Mouse (Mus musculus) lung, postnatal 0 days (tissue): Measurements from ENCODE around the gene Smpx. TPM values are rescaled to one million over a fixed set of nuclear protein-coding genes. Genes with fewer than 3 reads are reported as not detected.

Experiments used
- ATAC-seq: fragments of 200-750 bp; cut with Nextera tagmentation; 2 replicates; pipeline ENCODE4 v1.8.0; 2017; ENCODE audit warnings: moderate library complexity
- DNase-seq: peaks from one replicate; pipeline ENCODE4 v3.0.0-alpha.2; 2016; ENCODE audit warnings: low spot score
- H3K27ac ChIP-seq: fragments of 300-500 bp; sonication (generic); 2 replicates; pipeline ENCODE4 v1.5.1; 2014; ENCODE audit warnings: antibody characterized with exemption, mild to moderate bottlenecking, low read length, mixed read lengths
- H3K27me3 ChIP-seq: fragments of 300-500 bp; sonication (generic); replicated peaks from 2 replicates; pipeline ENCODE4 v1.6.1; 2014; ENCODE audit warnings: low read length, mixed read lengths; ENCODE audit not compliant: insufficient read depth
- H3K36me3 ChIP-seq: fragments of 300-500 bp; sonication (generic); 2 replicates; pipeline ENCODE4 v1.6.1; 2014; ENCODE audit warnings: low read length, mixed read lengths; ENCODE audit not compliant: insufficient read depth
- H3K4me1 ChIP-seq: fragments of 300-500 bp; sonication (generic); 2 replicates; pipeline ENCODE4 v1.6.1; 2014; ENCODE audit warnings: antibody characterized with exemption, low read depth, low read length, mixed read lengths; ENCODE audit not compliant: insufficient read depth
- H3K4me2 ChIP-seq: fragments of 300-500 bp; sonication (generic); replicated peaks from 2 replicates; pipeline ENCODE4 v1.6.1; 2014; ENCODE audit warnings: low read depth, mild to moderate bottlenecking, low read length, moderate library complexity, mixed read lengths
- H3K4me3 ChIP-seq: fragments of 300-500 bp; sonication (generic); 2 replicates; pipeline ENCODE4 v1.5.1; 2014; ENCODE audit warnings: low read depth, low read length
- H3K9ac ChIP-seq: fragments of 300-500 bp; sonication (generic); replicated peaks from 2 replicates; pipeline ENCODE4 v1.6.1; 2014; ENCODE audit warnings: low read depth, mild to moderate bottlenecking
- H3K9me3 ChIP-seq: fragments of 300-500 bp; sonication (generic); 2 replicates; pipeline ENCODE4 v1.6.1; 2016; ENCODE audit warnings: low read length, mixed read lengths
- CTCF ChIP-seq: IDR thresholded peaks from 2 replicates; pipeline ENCODE4 v1.5.1; 2016; ENCODE audit warnings: antibody characterized with exemption, mild to moderate bottlenecking
- EP300 ChIP-seq: IDR thresholded peaks from 2 replicates; pipeline ENCODE4 v1.6.1; 2016; ENCODE audit warnings: antibody characterized with exemption, mild to moderate bottlenecking, control low read depth
- WGBS: fragments of 180-500 bp; shearing (Covaris S2); extraction: QIAGEN DNeasy Blood & Tissue Kit; methylation state at CpG from one replicate; pipeline ENCODE4 v1.1.7; 2014; 5-methylcytosine and 5-hydroxymethylcytosine counted together
- polyA plus RNA-seq: library from polyadenylated mRNA; unstranded; fragments of >200 nt; fragmentation: Nextera tagmentation; extraction: Ambion mirVana; gene quantifications from 2 replicates; pipeline ENCODE4 v1.2.1, GENCODE M21; 2015

The Smpx gene
- polyA plus RNA-seq, 1 experiment from 2014 or later, result 12.4 TPM

DNA sequence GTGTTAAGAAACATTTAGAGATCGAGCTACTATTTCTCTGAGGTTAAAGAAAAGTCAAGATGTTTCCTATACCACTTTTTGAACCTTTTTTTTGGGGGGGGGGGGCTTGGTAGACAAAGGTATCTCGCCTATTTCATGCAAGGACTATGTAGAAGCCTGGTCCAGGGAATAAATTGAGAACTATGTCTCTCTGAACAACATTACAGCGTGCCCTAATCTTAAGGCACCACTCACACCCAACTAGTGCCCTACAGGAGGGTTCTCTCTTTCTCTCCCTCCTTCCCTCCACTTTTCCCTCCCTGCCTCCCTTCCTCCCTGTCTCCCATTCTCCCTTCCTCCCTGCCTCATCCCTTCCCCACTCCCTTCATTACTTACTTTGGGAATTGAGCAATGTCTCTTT, 33.6 kb downstream of the Smpx start:
- Histone ChIP-seq H3K4me3 (no peak overlapping the region), H3K9ac (no peak overlapping the region), H3K36me3 (no peaks in the 10 kb centered on the region), H3K4me2 (no peak overlapping the region; the same call in 1 of the 2 replicates), H3K9me3 (no peaks in the 10 kb centered on the region), H3K27ac (no peak overlapping the region), H3K27me3 (no peaks in the 10 kb centered on the region), H3K4me1 (no peaks in the 10 kb centered on the region)
- no peak for DNase-seq
- TF ChIP-seq CTCF (no peak), EP300 (no peak)
- ATAC-seq, result no peak
- WGBS, result 45% methylated on average over 3 of the region's 3 CpGs

DNA sequence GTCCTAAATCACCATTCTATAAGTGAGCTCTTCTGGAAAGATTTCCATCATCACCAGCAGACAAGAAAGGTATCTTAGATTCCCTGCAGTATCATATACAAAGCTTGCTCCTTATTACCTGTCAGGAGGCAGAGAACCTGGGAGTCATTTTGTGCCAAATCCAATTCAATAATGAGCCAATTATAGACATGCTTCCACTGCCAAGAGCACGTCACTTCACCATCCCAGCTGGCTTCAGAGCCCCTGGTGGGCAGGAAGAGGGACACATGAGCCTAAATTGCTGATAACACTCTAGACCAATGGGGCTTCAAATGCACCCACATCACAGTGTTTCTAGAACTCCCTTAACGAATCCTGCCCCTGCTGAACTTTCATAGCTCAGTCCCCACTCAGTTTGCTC, 35.1 kb downstream of the Smpx start:
- H3K27me3 ChIP-seq, result no peaks in the 10 kb centered on the region
- H3K27ac ChIP-seq, result no peak overlapping the region
- TF ChIP-seq CTCF (no peak), EP300 (no peak)
- 46% methylated on average over 2 of the region's 2 CpGs for WGBS
- H3K4me2 ChIP-seq, result no peak overlapping the region
- DNase-seq, result no peak
- H3K9me3 ChIP-seq, result no peaks in the 10 kb centered on the region
- no peaks in the 10 kb centered on the region for H3K4me1 ChIP-seq
- no peak overlapping the region for H3K9ac ChIP-seq
- H3K4me3 ChIP-seq, result no peak overlapping the region
- no peak for ATAC-seq
- no peaks in the 10 kb centered on the region for H3K36me3 ChIP-seq

DNA sequence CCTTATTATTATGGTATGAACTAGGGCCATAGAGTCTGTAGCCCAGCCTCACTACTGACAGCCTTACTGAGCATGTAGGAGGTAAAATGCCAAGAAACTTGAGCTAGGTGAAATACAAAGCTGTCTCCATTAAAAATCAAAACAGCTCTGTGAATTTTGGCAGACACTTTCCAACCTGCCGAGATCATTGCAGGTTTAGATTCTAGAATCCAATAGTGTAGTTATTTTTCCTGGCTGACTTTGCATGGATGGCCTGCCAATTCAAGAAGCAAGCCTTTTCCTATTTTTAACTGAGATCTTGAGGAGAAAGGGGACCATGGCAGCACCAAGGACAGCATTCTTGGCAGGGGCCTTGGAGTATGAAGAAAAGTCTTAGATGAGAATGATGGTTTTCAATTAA, 35.6 kb downstream of the Smpx start:
- TF ChIP-seq CTCF (no peak), EP300 (no peak)
- ATAC-seq (no peak), DNase-seq (no peak)
- Histone ChIP-seq H3K27ac (no peak overlapping the region), H3K4me3 (no peak overlapping the region), H3K4me1 (no peaks in the 10 kb centered on the region), H3K27me3 (no peaks in the 10 kb centered on the region), H3K4me2 (no peak overlapping the region), H3K9ac (no peak overlapping the region), H3K36me3 (no peaks in the 10 kb centered on the region), H3K9me3 (no peaks in the 10 kb centered on the region)
- 74% methylated on average over 1 of the region's 1 CpGs for WGBS

DNA sequence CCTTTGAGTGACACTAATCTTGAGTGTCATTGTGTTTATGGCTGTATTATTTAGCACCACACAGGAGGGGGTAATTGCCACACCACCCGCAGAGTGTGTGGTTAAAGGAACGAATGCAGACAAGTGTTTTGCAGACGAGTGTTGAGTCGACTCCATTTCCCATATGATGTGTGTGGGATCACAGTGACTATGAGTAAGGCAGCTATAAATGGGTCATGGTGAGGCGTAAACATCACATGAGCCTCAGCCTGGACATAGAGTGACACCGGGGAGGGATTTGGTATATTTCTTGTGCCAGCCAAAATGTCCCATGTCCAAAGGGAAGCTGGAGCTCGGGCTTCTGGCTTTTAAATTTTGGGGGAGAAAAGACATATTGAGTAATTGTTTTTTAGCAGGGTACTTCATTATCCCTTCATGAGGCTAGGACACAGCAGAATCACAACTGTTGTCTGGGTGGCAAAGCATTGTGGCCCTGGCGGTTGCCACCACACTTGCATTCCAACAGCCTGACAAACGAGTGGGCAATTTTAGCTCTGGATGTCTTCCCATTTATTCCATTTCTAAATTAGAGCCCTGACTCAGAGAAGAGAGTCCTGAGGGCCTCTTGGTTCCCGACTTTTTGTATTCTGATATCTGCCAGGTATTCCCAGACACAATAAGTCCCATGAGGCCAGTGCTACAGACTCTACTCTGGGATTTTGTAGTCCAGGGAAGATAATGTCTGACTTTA, 49.3 kb downstream of the Smpx start:
- no peak overlapping the region for H3K4me2 ChIP-seq
- H3K36me3 ChIP-seq, result no peaks in the 10 kb centered on the region
- no peaks in the 10 kb centered on the region for H3K4me1 ChIP-seq
- no peak overlapping the region for H3K27ac ChIP-seq
- TF ChIP-seq CTCF, result no peak
- no peak for TF ChIP-seq EP300
- DNase-seq (no peak), ATAC-seq (no peak)
- WGBS, result 81% methylated on average over 10 of the region's 10 CpGs
- H3K9ac ChIP-seq, result no peak overlapping the region
- no peaks in the 10 kb centered on the region for H3K27me3 ChIP-seq
- no peaks in the 10 kb centered on the region for H3K9me3 ChIP-seq
- H3K4me3 ChIP-seq, result no peak overlapping the region

DNA sequence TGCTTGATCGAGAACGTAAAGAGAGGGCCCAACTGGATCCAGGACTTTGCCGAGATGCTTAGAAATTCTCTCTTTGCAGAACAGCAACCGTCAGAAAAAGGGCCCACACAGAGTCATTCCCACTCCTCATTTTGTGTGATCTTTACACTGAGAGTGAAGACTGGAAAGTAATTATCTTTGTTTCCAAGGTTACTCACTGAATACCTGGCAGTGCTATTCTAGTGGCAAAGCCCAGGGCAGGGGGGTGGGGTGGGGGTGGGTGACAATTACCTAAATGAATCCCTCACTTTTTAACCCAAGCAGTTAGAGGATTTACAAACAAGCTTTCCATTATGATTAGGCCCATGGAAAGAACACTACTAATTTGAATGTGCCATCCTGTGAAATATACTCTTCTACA, 55.8 kb downstream of the Smpx start:
- ATAC-seq, result no peak
- 77% methylated on average over 4 of the region's 4 CpGs for WGBS
- H3K9ac ChIP-seq, result no peak overlapping the region
- H3K4me3 ChIP-seq, result no peak overlapping the region
- no peak for DNase-seq
- H3K4me1 ChIP-seq, result no peaks in the 10 kb centered on the region
- TF ChIP-seq EP300 (no peak), CTCF (no peak)
- H3K9me3 ChIP-seq, result no peaks in the 10 kb centered on the region
- H3K27ac ChIP-seq, result no peak overlapping the region
- no peaks in the 10 kb centered on the region for H3K27me3 ChIP-seq
- no peaks in the 10 kb centered on the region for H3K36me3 ChIP-seq
- no peak overlapping the region for H3K4me2 ChIP-seq

GRCm38 (mm10) chrX:157762542-157762941, 63.8 kb downstream of the Smpx start:
- ATAC-seq (no peak), DNase-seq (no peak)
- Histone ChIP-seq H3K9me3 (no peaks in the 10 kb centered on the region), H3K4me2 (no peak overlapping the region), H3K36me3 (no peaks in the 10 kb centered on the region), H3K4me1 (no peaks in the 10 kb centered on the region), H3K9ac (no peak overlapping the region), H3K27me3 (no peaks in the 10 kb centered on the region), H3K27ac (no peak overlapping the region), H3K4me3 (no peak overlapping the region)
- TF ChIP-seq EP300 (no peak), CTCF (no peak)
- 83% methylated on average over 3 of the region's 3 CpGs for WGBS

DNA sequence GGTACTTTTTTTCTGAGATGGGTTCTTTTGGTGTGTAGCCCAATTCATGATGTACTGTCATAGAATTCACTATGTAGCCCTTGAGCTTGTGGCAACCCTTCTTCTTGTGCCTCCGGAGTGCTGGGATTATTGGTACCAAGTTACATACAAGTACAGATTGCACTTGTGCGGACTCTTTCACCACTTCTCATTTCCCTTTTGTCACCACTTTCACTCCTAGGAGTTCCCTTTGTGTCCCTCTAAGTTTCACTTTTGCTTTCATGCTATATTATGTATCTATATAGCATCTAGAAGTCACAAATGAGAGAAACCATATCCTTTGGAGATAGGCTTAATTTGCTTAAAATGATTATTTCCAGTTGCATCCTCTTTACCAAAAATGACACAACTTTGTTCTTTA, 103.0 kb downstream of the Smpx start:
- Histone ChIP-seq H3K4me1 (no peaks in the 10 kb centered on the region), H3K27me3 (no peaks in the 10 kb centered on the region), H3K36me3 (no peaks in the 10 kb centered on the region), H3K4me3 (no peak overlapping the region), H3K27ac (no peak overlapping the region), H3K9ac (no peak overlapping the region), H3K4me2 (no peak overlapping the region), H3K9me3 (no peaks in the 10 kb centered on the region)
- ATAC-seq, result no peak
- DNase-seq, result no peak
- 83% methylated on average over 2 of the region's 2 CpGs for WGBS
- TF ChIP-seq CTCF (no peak), EP300 (no peak)

Other genes starting within 250 kb of the Smpx start
- gene Sms, start 206.6 kb upstream of the Smpx start, polyA plus RNA-seq, result 52.8 and 55.8 TPM in 2 replicates
- 1.6 and 2.7 TPM in 2 replicates for gene Yy2, start 129.9 kb upstream of the Smpx start, polyA plus RNA-seq
- gene Mbtps2, start 100.2 kb upstream of the Smpx start, polyA plus RNA-seq, result 8.8 and 10.8 TPM in 2 replicates
- gene Klhl34, start 119.5 kb downstream of the Smpx start, polyA plus RNA-seq, result 0.06 and 0.13 TPM in 2 replicates